Comparison of ENCODE assay signal across 41 mouse cellular contexts in the genomic region with DNA sequence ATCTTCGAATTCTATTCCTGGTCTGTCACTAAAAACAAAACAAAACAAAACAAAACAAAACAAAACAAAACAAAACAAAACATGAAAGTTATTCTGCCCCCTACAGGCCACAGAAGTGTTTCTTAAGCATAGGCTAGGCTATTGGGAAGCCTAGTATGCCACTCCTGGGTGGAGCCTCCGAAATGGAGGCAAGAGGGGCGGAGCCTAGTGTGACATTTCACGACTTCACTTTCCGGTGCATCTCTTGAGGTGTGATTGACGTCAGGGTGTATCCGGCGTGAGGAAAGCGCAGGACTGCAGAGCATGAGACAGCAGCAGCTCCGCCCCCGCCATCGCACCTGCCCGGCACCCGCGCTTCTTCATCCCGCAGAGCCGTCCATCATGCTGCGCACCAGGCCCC. TPM values are rescaled to one million over a fixed set of nuclear protein-coding genes. Genes with fewer than 3 reads are reported as not detected.
DNase-seq lines count a peak whose midpoint lies in the region; ATAC-seq and TF ChIP-seq lines count a peak whose summit lies in the region.
"Had no signal": no experiment of that assay in that cellular context is flagged by ENCODE, and none has a peak within 500 bp of the region (broad histone marks: within the 10 kb centered on the region; RNA-seq: fewer than 3 reads in every experiment).

A gene (plus strand): TSS at position 285 of the 400 bp plus-strand sequence.

- no peak within 1 kb of the TSS for H3K27ac ChIP-seq in kidney, embryonic 14.5 days (ENCODE audit: low read depth, low read length)
- H3K27ac ChIP-seq in lung, embryonic 14.5 days (ENCODE audit: low read depth): no peak within 1 kb of the TSS
- no peak within 1 kb of the TSS for H3K27ac ChIP-seq in ES-Bruce4 (ENCODE audit: insufficient read depth, low read length)
- H3K27ac ChIP-seq: gastrocnemius, adult 2 months; heart, embryonic 10.5 days; hindbrain, embryonic 12.5 days; hindbrain, postnatal 0 days; intestine, embryonic 15.5 days; limb, embryonic 12.5 days; liver, embryonic 15.5 days; macrophage; midbrain, embryonic 10.5 days; neural tube, embryonic 12.5 days; stomach, postnatal 0 days had no signal

- no peak within 1 kb of the TSS for H3K4me2 ChIP-seq in kidney, embryonic 14.5 days (replicated peaks; ENCODE audit: low read depth, low read length)
- H3K4me2 ChIP-seq in lung, embryonic 14.5 days: no peak within 1 kb of the TSS
- H3K4me2 ChIP-seq: hindbrain, embryonic 12.5 days; intestine, embryonic 15.5 days; limb, embryonic 12.5 days; liver, embryonic 15.5 days; neural tube, embryonic 12.5 days had no signal

- no peak within 1 kb of the TSS for H3K4me3 ChIP-seq in kidney, embryonic 14.5 days (ENCODE audit: low read length)
- no peak within 1 kb of the TSS for H3K4me3 ChIP-seq in lung, embryonic 14.5 days (ENCODE audit: low read depth, low read length)
- H3K4me3 ChIP-seq in ES-Bruce4 (ENCODE audit: low read depth, low read length): peak within 1 kb of the TSS; percentile 29
- H3K4me3 ChIP-seq: erythroblast, embryonic 14.5 days; gastrocnemius, adult 2 months; heart, embryonic 10.5 days; hindbrain, embryonic 12.5 days; intestine, embryonic 15.5 days; limb, embryonic 12.5 days; liver, embryonic 15.5 days; midbrain, embryonic 10.5 days; neural tube, embryonic 12.5 days had no signal

- no peak within 1 kb of the TSS for H3K9ac ChIP-seq in kidney, embryonic 14.5 days (ENCODE audit: low read depth, low read length)
- H3K9ac ChIP-seq in lung, embryonic 14.5 days: no peak within 1 kb of the TSS
- 0 out of 2 replicates have a peak within 1 kb of the TSS, but pooled peaks have one; percentile 13 for H3K9ac ChIP-seq in ES-Bruce4 (ENCODE audit: low read depth, poor library complexity, severe bottlenecking)
- H3K9ac ChIP-seq: hindbrain, embryonic 12.5 days; intestine, embryonic 15.5 days; limb, embryonic 12.5 days; liver, embryonic 15.5 days; neural tube, embryonic 12.5 days had no signal

- 79% methylated on average over 18 of the region's 18 CpGs for WGBS in kidney, embryonic 14.5 days
- WGBS in lung, embryonic 14.5 days: 57% methylated on average over 18 of the region's 18 CpGs

- H3K9me3 ChIP-seq in kidney, embryonic 14.5 days (ENCODE audit: control insufficient read depth, low read length): no peaks in the 10 kb centered on the region
- no peaks in the 10 kb centered on the region for H3K9me3 ChIP-seq in lung, embryonic 14.5 days (ENCODE audit: low read depth, low read length)
- no peaks in the 10 kb centered on the region for H3K9me3 ChIP-seq in ES-Bruce4 (replicated peaks; ENCODE audit: control insufficient read depth, insufficient read depth, low read length, poor library complexity, severe bottlenecking)
- H3K9me3 ChIP-seq: heart, embryonic 10.5 days; hindbrain, embryonic 12.5 days; intestine, embryonic 15.5 days; limb, embryonic 12.5 days; liver, embryonic 15.5 days; midbrain, embryonic 10.5 days had no signal

- no peak for TF ChIP-seq POLR2A in ES-Bruce4 (IDR thresholded peaks at IDR 0.05; ENCODE audit: insufficient read depth, low read length)

- H3K36me3 ChIP-seq in kidney, embryonic 14.5 days (ENCODE audit: control insufficient read depth, insufficient read depth, low read length): no peaks in the 10 kb centered on the region
- no peaks in the 10 kb centered on the region for H3K36me3 ChIP-seq in lung, embryonic 14.5 days (ENCODE audit: insufficient read depth)
- H3K36me3 ChIP-seq in ES-Bruce4 (ENCODE audit: control insufficient read depth, insufficient read depth, low read length, poor library complexity, severe bottlenecking): no peaks in the 10 kb centered on the region
- H3K36me3 ChIP-seq: heart, embryonic 10.5 days; hindbrain, embryonic 12.5 days; intestine, embryonic 15.5 days; limb, embryonic 12.5 days; liver, embryonic 15.5 days; midbrain, embryonic 10.5 days; neural tube, embryonic 12.5 days had no signal

- TF ChIP-seq CTCF in lung, embryonic 14.5 days (IDR thresholded peaks at IDR 0.05; ENCODE audit: low read depth): no peak
- TF ChIP-seq CTCF in ES-Bruce4 (IDR thresholded peaks at IDR 0.05; ENCODE audit: low read depth, low read length): no peak

- no peak for DNase-seq in kidney, adult 9 months
- no peak for DNase-seq in lung, embryonic 14.5 days
- DNase-seq in lung, postnatal 14 days: no peak
- DNase-seq in ZHBTc4 (ENCODE audit: low read depth, low spot score): peak; percentile 96
- no peak for DNase-seq in urinary bladder, postnatal 14 days (ENCODE audit: low spot score)
- no peak for DNase-seq in gastrocnemius, adult 8-10 months (ENCODE audit: low spot score in 2 of 2)
- DNase-seq: cerebellum, adult 2 months; cerebellum, postnatal 14 days; gastrocnemius, adult 2 months; heart, postnatal 36 days; kidney, postnatal 4 days; layer of hippocampus, adult 9-11 months; right cerebral cortex, adult 18-20 months; right cerebral cortex, postnatal 4 days; thymus, postnatal 14 days had no signal

- H3K4me1 ChIP-seq in kidney, embryonic 14.5 days (ENCODE audit: control insufficient read depth, insufficient read depth, low read length): no peaks in the 10 kb centered on the region
- H3K4me1 ChIP-seq in lung, embryonic 14.5 days (ENCODE audit: insufficient read depth): no peaks in the 10 kb centered on the region
- H3K4me1 ChIP-seq in ES-Bruce4 (ENCODE audit: control insufficient read depth, insufficient read depth, low read length): no peaks in the 10 kb centered on the region
- H3K4me1 ChIP-seq: heart, embryonic 10.5 days; hindbrain, embryonic 12.5 days; intestine, embryonic 15.5 days; limb, embryonic 12.5 days; liver, embryonic 15.5 days; midbrain, embryonic 10.5 days; neural tube, embryonic 12.5 days had no signal

- H3K27me3 ChIP-seq in kidney, embryonic 14.5 days (ENCODE audit: control insufficient read depth, insufficient read depth, low read length): no peaks in the 10 kb centered on the region
- H3K27me3 ChIP-seq in lung, embryonic 14.5 days (ENCODE audit: insufficient read depth, low read length): no peaks in the 10 kb centered on the region
- H3K27me3 ChIP-seq in ES-Bruce4 (ENCODE audit: control insufficient read depth, insufficient read depth, low read length, poor library complexity, severe bottlenecking): no peaks in the 10 kb centered on the region
- H3K27me3 ChIP-seq: hindbrain, embryonic 12.5 days; intestine, embryonic 15.5 days; limb, embryonic 12.5 days; liver, embryonic 15.5 days; neural tube, embryonic 12.5 days had no signal

- ATAC-seq in kidney, embryonic 14.5 days (ENCODE audit: low FRiP score, low TSS enrichment): 0 out of 2 replicates have a peak, but pooled peaks have one; percentile 24
- peak; percentile 14; the same call in 1 of the 2 replicates for ATAC-seq in lung, embryonic 14.5 days (ENCODE audit: insufficient read depth)
- ATAC-seq: forebrain, embryonic 16.5 days; hindbrain, postnatal 0 days; intestine, embryonic 15.5 days; midbrain, embryonic 16.5 days had no signal

- no peak for TF ChIP-seq EP300 in ES-Bruce4 (IDR thresholded peaks at IDR 0.05; ENCODE audit: insufficient read depth, low read depth, low read length)

RNA-seq across cellular contexts. Expression of the gene that starts here (rescaled TPM):
- not detected in 2 replicates for polyA plus RNA-seq in kidney, embryonic 14.5 days (2014; fragmentation: Nextera tagmentation; extraction: Ambion mirVana)
- polyA plus RNA-seq in lung, embryonic 14.5 days (2014; fragmentation: Nextera tagmentation; extraction: Ambion mirVana): not detected in 2 replicates
- polyA plus RNA-seq in ES-Bruce4 (2011; ENCODE audit: insufficient read depth, insufficient read length, low read depth, missing spikeins): not detected in 2 replicates
- total RNA-seq in gastrocnemius, adult 8-10 months (2022): not detected
- total RNA-seq: adrenal gland, adult 18-20 months; adrenal gland, postnatal 4 days; gastrocnemius, adult 2 months; gastrocnemius, postnatal 4 days; heart, postnatal 36 days; hindbrain, postnatal 0 days; left cerebral cortex, postnatal 10 days; liver, adult 2 months had no signal
- polyA plus RNA-seq: cerebellum, adult 2 months; cortical plate, adult 2 months; embryonic facial prominence, embryonic 14.5 days; erythroblast, embryonic 14.5 days; forebrain, embryonic 11.5 days; forebrain, embryonic 16.5 days; heart, embryonic 10.5 days; heart, embryonic 16.5 days; hindbrain, embryonic 12.5 days; hindbrain, postnatal 0 days; intestine, embryonic 15.5 days; limb, embryonic 12.5 days; liver, adult 2 months; liver, embryonic 15.5 days; lung, embryonic 16.5 days; macrophage; midbrain, embryonic 10.5 days; midbrain, embryonic 16.5 days; neural tube, embryonic 12.5 days; spleen, adult 2 months; stomach, postnatal 0 days had no signal

Comparison
In these comparisons a context has a peak if more than half of its experiments do, and no peak if none do; other contexts are left out.
1. Peak in ATAC-seq in kidney, embryonic 14.5 days; RNA of the gene not detected or under 1 TPM.
2. Peak in ATAC-seq in lung, embryonic 14.5 days; RNA of the gene not detected or under 1 TPM.